Mouse (Mus musculus) embryonic fibroblast, embryonic 13.5 days (primary cell): ENCODE results near the gene Drc3.

Experiments used
- CTCF ChIP-seq: IDR thresholded peaks from 2 replicates; pipeline ENCODE4 v1.5.1; 2011; ENCODE audit warnings: mild to moderate bottlenecking, control low read depth, low read length, moderate library complexity, borderline replicate concordance; ENCODE audit not compliant: insufficient read depth
- POLR2A ChIP-seq: IDR thresholded peaks from 2 replicates; pipeline ENCODE4 v1.6.1; 2011; ENCODE audit warnings: low read depth, mild to moderate bottlenecking, control low read depth, low read length, moderate library complexity

- TF ChIP-seq CTCF (no peak), POLR2A (no peak)
Measured at GRCm38 (mm10) chr11:60334124-60334523, 19.0 kb upstream of the Drc3 start.
